Mouse (Mus musculus) kidney, embryonic 15.5 days (tissue): ENCODE results near the gene Plekha8. TPM values are rescaled to one million over a fixed set of nuclear protein-coding genes. Genes with fewer than 3 reads are reported as not detected.

Experiments used
- ATAC-seq: fragments of 200-750 bp; cut with Nextera tagmentation; replicated peaks from 2 replicates; pipeline ENCODE4 v1.8.0; 2017; ENCODE audit warnings: moderate TSS enrichment; ENCODE audit not compliant: low FRiP score
- H3K27ac ChIP-seq: fragments of 300-500 bp; sonication (generic); 2 replicates; pipeline ENCODE4 v1.5.1; 2015; ENCODE audit warnings: mild to moderate bottlenecking, inconsistent platforms
- H3K27me3 ChIP-seq: fragments of 300-500 bp; sonication (generic); 2 replicates; pipeline ENCODE4 v1.6.1; 2015; ENCODE audit warnings: inconsistent platforms
- H3K36me3 ChIP-seq: fragments of 300-500 bp; sonication (generic); 2 replicates; pipeline ENCODE4 v1.6.1; 2015; ENCODE audit warnings: inconsistent platforms
- H3K4me1 ChIP-seq: fragments of 300-500 bp; sonication (generic); 2 replicates; pipeline ENCODE4 v1.6.1; 2015; ENCODE audit warnings: inconsistent platforms
- H3K4me2 ChIP-seq: fragments of 300-500 bp; sonication (generic); 2 replicates; pipeline ENCODE4 v1.6.1; 2015; ENCODE audit warnings: moderate library complexity, mild to moderate bottlenecking, inconsistent platforms
- H3K4me3 ChIP-seq: fragments of 300-500 bp; sonication (generic); replicated peaks from 2 replicates; pipeline ENCODE4 v1.5.1; 2015; ENCODE audit warnings: mild to moderate bottlenecking, inconsistent platforms
- H3K9ac ChIP-seq: fragments of 300-500 bp; sonication (generic); 2 replicates; pipeline ENCODE4 v1.6.1; 2015; ENCODE audit warnings: mild to moderate bottlenecking, inconsistent platforms
- H3K9me3 ChIP-seq: fragments of 300-500 bp; sonication (generic); replicated peaks from 2 replicates; pipeline ENCODE4 v1.6.1; 2016; ENCODE audit warnings: inconsistent platforms
- WGBS: fragments of 180-500 bp; shearing (Covaris S2); methylation state at CpG from one replicate; pipeline ENCODE4 v1.1.7; 2015; ENCODE audit warnings: mixed read lengths; 5-methylcytosine and 5-hydroxymethylcytosine counted together
- polyA plus RNA-seq: library from polyadenylated mRNA; unstranded; fragments of >200 nt; fragmentation: Nextera tagmentation; extraction: Ambion mirVana; gene quantifications from 2 replicates; pipeline ENCODE4 v1.2.1, GENCODE M21; 2015

Gene Plekha8
- 8.9 and 9.8 TPM in 2 replicates for polyA plus RNA-seq

- Histone ChIP-seq H3K9ac (peak within 1 kb of the TSS; percentile 82), H3K27me3 (no peaks in the 10 kb centered on the region), H3K4me2 (peak within 1 kb of the TSS; percentile 83), H3K4me1 (peaks cover 46% of the 10 kb centered on the region), H3K9me3 (no peaks in the 10 kb centered on the region), H3K4me3 (peak within 1 kb of the TSS; percentile 89), H3K27ac (peak within 1 kb of the TSS; percentile 82), H3K36me3 (no peaks in the 10 kb centered on the region)
- WGBS = under 1% methylated on average over 47 of the region's 49 CpGs
- ATAC-seq = peak; percentile 94
Measured at GRCm38 (mm10) chr6:54594469-54595329, at the start of gene Plekha8. Gene Plekha8, plus strand, starts transcription at chr6:54595111.

- H3K4me3 ChIP-seq = no peak overlapping the region
- 0 out of 2 replicates have a peak overlapping the region, but pooled peaks have one; percentile 3 for H3K4me2 ChIP-seq
- peaks cover 19% of the 10 kb centered on the region for H3K4me1 ChIP-seq
- H3K9me3 ChIP-seq = no peaks in the 10 kb centered on the region
- no peak overlapping the region for H3K27ac ChIP-seq
- no peaks in the 10 kb centered on the region for H3K36me3 ChIP-seq
- no peak overlapping the region for H3K9ac ChIP-seq
- no peak; the same call in 1 of the 2 replicates for ATAC-seq
- no peaks in the 10 kb centered on the region for H3K27me3 ChIP-seq
- 60% methylated on average over 13 of the region's 13 CpGs for WGBS
Measured at GRCm38 (mm10) chr6:54548314-54549019, 46.4 kb upstream of the Plekha8 start.

- 59% methylated on average over 4 of the region's 4 CpGs for whole genome bisulfite sequencing
- H3K9me3 ChIP-seq = no peaks in the 10 kb centered on the region
- H3K4me3 ChIP-seq = no peak overlapping the region
- H3K4me2 ChIP-seq = no peak overlapping the region
- no peak for ATAC-seq
- H3K9ac ChIP-seq = no peak overlapping the region
- H3K36me3 ChIP-seq = no peaks in the 10 kb centered on the region
- H3K27ac ChIP-seq = no peak overlapping the region
- peaks cover 24% of the 10 kb centered on the region for H3K4me1 ChIP-seq
- no peaks in the 10 kb centered on the region for H3K27me3 ChIP-seq
Measured at GRCm38 (mm10) chr6:54549311-54549710, 45.6 kb upstream of the Plekha8 start.

DNA sequence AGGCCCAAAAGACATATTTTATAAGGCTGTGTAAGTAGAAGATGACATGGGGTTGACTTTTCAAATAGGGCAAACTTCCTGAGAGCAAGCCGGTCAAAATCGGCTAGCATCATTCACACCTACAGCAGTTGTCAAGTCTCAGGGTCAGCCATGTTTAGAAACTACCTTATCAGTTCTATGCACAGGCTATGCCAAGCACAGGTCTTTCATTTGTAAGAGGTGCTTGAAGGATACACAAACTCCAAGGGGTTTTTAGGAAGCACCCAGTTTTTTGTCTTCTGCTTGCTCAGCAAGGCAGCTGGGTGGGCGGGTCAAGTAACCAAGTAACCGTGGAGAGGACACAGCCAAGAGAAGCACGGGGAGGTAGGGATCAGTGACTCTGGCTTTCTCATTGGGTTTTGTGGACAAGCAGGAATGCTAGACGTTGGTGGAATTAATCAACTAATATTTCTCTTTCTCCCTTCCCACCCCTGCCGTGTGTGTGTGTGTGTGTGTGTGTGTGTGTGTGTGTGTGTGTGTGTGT, 44.0 kb upstream of the Plekha8 start:
- Histone ChIP-seq H3K4me3 (no peak overlapping the region), H3K27ac (no peak overlapping the region), H3K27me3 (no peaks in the 10 kb centered on the region), H3K4me1 (peaks cover 27% of the 10 kb centered on the region), H3K9me3 (no peaks in the 10 kb centered on the region), H3K36me3 (no peaks in the 10 kb centered on the region), H3K9ac (no peak overlapping the region), H3K4me2 (no peak overlapping the region)
- no peak for ATAC-seq
- WGBS = 41% methylated on average over 7 of the region's 7 CpGs

DNA sequence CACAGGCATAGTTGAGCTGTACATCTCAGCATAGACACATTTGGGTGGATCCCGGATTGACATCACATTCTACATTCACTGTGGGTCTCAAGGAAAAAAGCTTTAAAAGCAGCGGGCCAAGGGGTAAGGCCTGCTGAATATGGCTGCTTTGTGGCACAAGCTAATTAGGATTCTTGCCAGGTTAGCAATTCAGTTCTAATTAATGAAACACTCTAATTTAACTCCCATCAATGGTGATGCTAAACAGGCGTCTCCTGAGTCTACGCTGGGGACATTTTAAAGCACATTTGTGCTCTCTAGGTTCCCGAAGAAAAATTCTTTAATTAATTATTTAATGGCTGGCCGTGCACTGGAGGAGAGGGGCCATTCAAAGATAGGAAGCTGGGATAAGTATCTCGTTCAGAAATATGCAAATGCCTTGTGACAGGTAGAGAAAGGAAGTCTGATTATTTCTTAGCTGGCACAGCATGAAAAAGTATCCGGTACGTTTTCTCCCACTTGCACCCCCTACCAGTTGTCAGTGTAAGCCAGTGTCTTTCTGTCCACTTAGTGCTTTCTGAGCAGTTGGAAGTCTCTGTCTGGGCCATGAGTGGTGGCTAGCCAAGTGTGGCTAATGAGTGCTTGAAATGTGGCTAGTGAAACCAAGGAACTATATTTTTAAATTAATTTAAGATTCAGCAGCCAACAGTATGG, 42.0 kb upstream of the Plekha8 start:
- Histone ChIP-seq H3K27me3 (no peaks in the 10 kb centered on the region), H3K27ac (no peak overlapping the region), H3K4me3 (no peak overlapping the region), H3K4me2 (no peak overlapping the region), H3K36me3 (no peaks in the 10 kb centered on the region), H3K9me3 (no peaks in the 10 kb centered on the region), H3K9ac (no peak overlapping the region), H3K4me1 (peaks cover 27% of the 10 kb centered on the region)
- no peak for ATAC-seq
- WGBS = 76% methylated on average over 9 of the region's 9 CpGs

DNA sequence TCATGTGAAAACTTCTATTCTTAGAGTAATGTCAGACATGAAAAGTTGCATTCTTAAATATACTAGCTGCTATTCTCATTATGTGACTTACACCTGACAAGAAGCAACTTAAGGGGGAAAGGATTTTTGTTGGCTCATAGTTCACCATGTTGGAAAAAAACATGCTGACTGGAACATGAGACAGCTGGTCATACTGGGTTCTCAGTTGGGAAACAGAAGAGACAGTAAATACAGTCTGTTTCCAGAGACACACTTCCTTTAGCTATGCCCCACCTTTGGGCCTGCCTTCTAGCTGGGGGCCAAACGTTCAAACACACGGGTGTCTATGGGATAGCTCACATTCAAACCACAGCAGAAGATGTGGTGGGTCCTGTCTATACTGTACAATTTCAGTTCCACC, 41.3 kb upstream of the Plekha8 start:
- H3K9ac ChIP-seq = no peak overlapping the region
- no peaks in the 10 kb centered on the region for H3K27me3 ChIP-seq
- no peaks in the 10 kb centered on the region for H3K9me3 ChIP-seq
- no peak overlapping the region for H3K4me2 ChIP-seq
- H3K27ac ChIP-seq = no peak overlapping the region
- no peaks in the 10 kb centered on the region for H3K36me3 ChIP-seq
- H3K4me3 ChIP-seq = no peak overlapping the region
- 79% methylated on average over 2 of the region's 2 CpGs for WGBS
- H3K4me1 ChIP-seq = peaks cover 22% of the 10 kb centered on the region
- ATAC-seq = no peak

- 52% methylated on average over 8 of the region's 8 CpGs for WGBS
- Histone ChIP-seq H3K4me2 (no peak overlapping the region), H3K9me3 (no peaks in the 10 kb centered on the region), H3K27ac (peak overlapping the region; percentile 28; the same call in 1 of the 2 replicates), H3K36me3 (no peaks in the 10 kb centered on the region), H3K4me1 (peaks cover 16% of the 10 kb centered on the region; the same call in 1 of the 2 replicates), H3K9ac (no peak overlapping the region), H3K27me3 (no peaks in the 10 kb centered on the region), H3K4me3 (no peak overlapping the region)
- peak; percentile 42; the same call in 1 of the 2 replicates for ATAC-seq
Measured at GRCm38 (mm10) chr6:54554341-54555110, 40.4 kb upstream of the Plekha8 start.

DNA sequence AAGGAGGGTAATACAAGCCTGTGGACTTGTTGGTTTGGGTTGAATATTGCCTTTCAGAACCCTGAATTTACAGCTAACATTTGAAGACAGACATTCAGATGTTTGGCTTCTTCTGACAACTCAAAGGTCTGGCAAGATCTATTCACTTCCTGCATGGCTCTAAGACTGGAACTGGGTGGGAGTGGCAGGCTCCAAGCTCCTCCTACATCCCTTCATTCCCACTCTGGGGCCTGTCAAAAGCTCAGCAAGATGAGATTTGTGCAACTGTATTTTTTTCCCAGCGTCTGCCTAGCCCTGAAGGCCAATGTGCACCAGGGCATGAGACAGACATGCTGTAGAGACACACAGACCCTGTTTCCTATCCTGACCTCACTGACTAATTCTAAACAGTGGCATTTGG, 39.1 kb upstream of the Plekha8 start:
- no peak for ATAC-seq
- no peak overlapping the region for H3K4me2 ChIP-seq
- no peak overlapping the region for H3K4me3 ChIP-seq
- no peak overlapping the region for H3K27ac ChIP-seq
- no peaks in the 10 kb centered on the region for H3K9me3 ChIP-seq
- H3K4me1 ChIP-seq = peaks cover 16% of the 10 kb centered on the region; the same call in 1 of the 2 replicates
- WGBS = 56% methylated on average over 1 of the region's 1 CpGs
- H3K27me3 ChIP-seq = no peaks in the 10 kb centered on the region
- H3K9ac ChIP-seq = no peak overlapping the region
- no peaks in the 10 kb centered on the region for H3K36me3 ChIP-seq

DNA sequence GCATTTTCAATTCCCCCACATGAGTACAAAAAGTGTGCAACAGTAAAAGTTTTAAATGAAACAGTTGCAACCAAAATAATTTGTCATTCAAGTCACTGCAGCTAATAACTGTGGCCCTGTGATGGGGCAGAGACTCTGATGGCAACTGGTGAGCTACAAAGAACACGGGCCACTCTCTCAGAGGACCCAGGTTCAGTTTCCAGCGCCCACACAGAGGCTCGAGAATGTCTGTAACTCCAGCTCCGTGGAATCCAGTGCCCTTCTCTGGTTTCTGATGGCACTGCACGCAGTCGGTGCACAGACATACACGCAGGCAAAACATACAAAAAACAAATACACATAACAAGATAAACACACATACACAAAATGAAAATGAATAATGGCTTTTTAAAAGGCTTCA, 37.2 kb upstream of the Plekha8 start:
- 93% methylated on average over 7 of the region's 7 CpGs for WGBS
- H3K36me3 ChIP-seq = no peaks in the 10 kb centered on the region
- no peaks in the 10 kb centered on the region for H3K27me3 ChIP-seq
- peaks cover 9% of the 10 kb centered on the region; the same call in 1 of the 2 replicates for H3K4me1 ChIP-seq
- no peak overlapping the region for H3K9ac ChIP-seq
- no peak overlapping the region for H3K4me3 ChIP-seq
- H3K9me3 ChIP-seq = no peaks in the 10 kb centered on the region
- ATAC-seq = no peak
- no peak overlapping the region for H3K27ac ChIP-seq
- no peak overlapping the region for H3K4me2 ChIP-seq

DNA sequence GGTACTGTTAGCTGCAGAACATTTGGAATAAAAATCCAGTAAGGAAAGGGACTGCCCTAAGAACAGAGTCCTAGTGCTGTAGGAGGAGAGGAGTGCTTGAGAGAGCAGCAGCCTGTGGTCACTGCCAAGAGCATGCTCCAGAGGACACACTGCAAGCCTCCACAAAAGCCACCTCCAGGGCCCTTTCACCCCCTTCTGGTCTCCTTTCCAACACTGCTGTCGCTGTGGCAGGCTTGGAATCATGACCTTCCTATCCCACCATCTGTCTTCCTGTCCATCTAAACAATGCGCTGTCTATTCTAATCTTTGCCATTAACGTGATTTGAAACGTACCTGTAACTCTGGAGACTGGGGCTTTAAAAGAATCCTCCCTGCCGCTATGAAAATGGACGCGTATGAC, 36.4 kb upstream of the Plekha8 start:
- Histone ChIP-seq H3K4me3 (no peak overlapping the region), H3K36me3 (no peaks in the 10 kb centered on the region), H3K9ac (no peak overlapping the region), H3K4me1 (peaks cover 8% of the 10 kb centered on the region; the same call in 1 of the 2 replicates), H3K27me3 (no peaks in the 10 kb centered on the region), H3K4me2 (no peak overlapping the region), H3K27ac (no peak overlapping the region), H3K9me3 (no peaks in the 10 kb centered on the region)
- no peak for ATAC-seq
- 68% methylated on average over 7 of the region's 7 CpGs for WGBS
